In genomic region chr19:23028283-23028682, GRCm38 (mm10) we compare ENCODE assay signal across 15 mouse cellular contexts.
DNase-seq lines count a peak whose midpoint lies in the region; ATAC-seq and TF ChIP-seq lines count a peak whose summit lies in the region.
"Had no signal": no experiment of that assay in that cellular context is flagged by ENCODE, and none has a peak within 500 bp of the region (broad histone marks: within the 10 kb centered on the region; RNA-seq: fewer than 3 reads in every experiment).

No protein-coding gene starts in this region.

- no peak for TF ChIP-seq POLR2A in lung, adult 2 months (IDR thresholded peaks at IDR 0.05; ENCODE audit: borderline replicate concordance, extremely low read depth, low read depth, low read length)

- H3K4me1 ChIP-seq in lung, adult 2 months (ENCODE audit: control insufficient read depth, insufficient read depth, low read length): peaks cover 3% of the 10 kb centered on the region; the same call in 1 of the 2 replicates
- H3K4me1 ChIP-seq: forebrain, embryonic 10.5 days; lung, embryonic 15.5 days; midbrain, embryonic 15.5 days had no signal

- peak; percentile 46 to 71 for DNase-seq in lung, adult 18-20 months
- DNase-seq in lung, adult 2 months: no peak
- DNase-seq in fat pad, adult 2 months (ENCODE audit: extremely low read depth, low read depth, low spot score): peak; percentile 36
- peak; percentile 55 for DNase-seq in lung, postnatal 10 days
- DNase-seq in right cerebral cortex, adult 2 months (ENCODE audit: low spot score in 2 of 2): no peak
- DNase-seq in left cerebral cortex, postnatal 4 days: no peak
- DNase-seq: cerebellum, adult 11-12 months; cerebellum, postnatal 36 days; thymus, adult 18-20 months had no signal

- no peak overlapping the region for H3K4me3 ChIP-seq in lung, adult 2 months (replicated peaks; ENCODE audit: extremely low read depth, low read depth, low read length)
- H3K4me3 ChIP-seq: forebrain, embryonic 10.5 days; heart, embryonic 15.5 days; lung, embryonic 15.5 days; midbrain, embryonic 15.5 days had no signal

- WGBS in lung, adult 2 months: 50% methylated on average over 5 of the region's 5 CpGs

- ATAC-seq in cerebellum, adult (ENCODE audit: insufficient number of reproducible peaks, low FRiP score, low TSS enrichment): no peak
- ATAC-seq: activated CD4-positive, CD25-positive, alpha-beta regulatory T cell, adult 4 months; midbrain, embryonic 15.5 days had no signal

- intact Hi-C loops in left cerebral cortex, postnatal 4 days (cut with DNase I): no loop called here

- no peak for TF ChIP-seq CTCF in lung, adult 2 months (IDR thresholded peaks at IDR 0.05; ENCODE audit: insufficient read depth, low read length)

Comparison
In these comparisons a context has a peak if more than half of its experiments do, and no peak if none do; other contexts are left out.
1. DNase-seq: peak in lung, adult 18-20 months (2 of 2), fat pad, adult 2 months (single experiment) and lung, postnatal 10 days (single experiment); none in lung, adult 2 months (single experiment), right cerebral cortex, adult 2 months (0 of 2) and left cerebral cortex, postnatal 4 days (single experiment).